Mouse (Mus musculus): ENCODE measurements around the gene Otogl.
A peak's percentile ranks its signal among the peaks of the same experiment; 100 is the strongest.

The Otogl gene

DNA sequence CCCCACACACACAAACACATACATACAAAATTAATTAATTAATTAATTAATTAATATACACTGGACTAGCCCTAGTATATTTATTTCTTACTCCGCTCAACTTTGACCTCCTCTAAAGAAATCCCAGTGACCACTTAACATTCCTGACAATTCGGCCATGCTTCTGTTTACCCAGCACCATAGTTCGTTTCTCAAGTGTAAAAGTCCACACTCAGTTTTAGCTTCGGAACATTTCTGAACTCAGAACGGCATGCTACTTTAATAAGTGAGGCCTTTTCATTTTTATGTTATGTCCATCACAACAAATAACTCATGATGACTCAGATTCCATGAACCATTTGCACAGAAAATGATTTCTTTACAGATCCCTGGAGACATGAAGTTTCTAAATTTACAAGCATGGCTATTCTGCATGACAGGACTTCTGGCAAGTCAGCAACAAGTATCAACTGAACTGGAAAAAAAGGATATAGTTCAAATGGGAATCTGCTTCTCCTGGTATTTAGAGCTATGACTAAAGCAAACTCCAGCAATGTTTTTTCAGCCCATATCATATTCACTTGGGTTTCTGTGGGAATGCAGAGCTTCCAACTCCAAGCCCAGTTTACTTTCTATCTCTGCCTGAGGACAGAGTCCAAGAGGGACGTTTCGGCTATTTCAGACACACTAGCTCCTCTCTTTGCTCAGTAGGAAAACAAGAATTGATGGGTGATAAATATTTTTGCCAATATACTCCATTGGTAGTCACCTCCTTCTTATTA, 6.5 kb downstream of the Otogl start:
- DNase-seq (ENCODE audit: low spot score in 2 of 2), result no peak

DNA sequence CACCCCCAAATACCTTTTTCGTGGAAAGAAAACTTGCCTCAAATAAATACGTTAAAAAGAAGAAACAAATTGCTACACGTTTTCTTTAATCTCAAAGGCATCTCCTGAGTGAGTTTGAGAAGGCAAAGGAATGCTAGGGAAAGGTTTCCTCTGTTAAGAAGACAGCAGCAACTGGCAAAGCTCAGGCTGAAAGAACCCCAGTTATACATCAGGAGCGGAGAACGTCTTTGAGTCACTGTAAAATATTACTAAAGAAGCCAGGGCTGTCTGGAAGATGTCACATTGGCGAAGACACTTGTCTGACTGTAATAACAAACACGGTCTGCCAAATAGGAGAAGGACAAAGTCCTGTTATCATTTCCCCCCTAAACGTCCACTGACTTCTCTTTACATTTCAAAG, 10.0 kb downstream of the Otogl start:
- DNase-seq (ENCODE audit: low spot score in 2 of 2), result no peak

DNA sequence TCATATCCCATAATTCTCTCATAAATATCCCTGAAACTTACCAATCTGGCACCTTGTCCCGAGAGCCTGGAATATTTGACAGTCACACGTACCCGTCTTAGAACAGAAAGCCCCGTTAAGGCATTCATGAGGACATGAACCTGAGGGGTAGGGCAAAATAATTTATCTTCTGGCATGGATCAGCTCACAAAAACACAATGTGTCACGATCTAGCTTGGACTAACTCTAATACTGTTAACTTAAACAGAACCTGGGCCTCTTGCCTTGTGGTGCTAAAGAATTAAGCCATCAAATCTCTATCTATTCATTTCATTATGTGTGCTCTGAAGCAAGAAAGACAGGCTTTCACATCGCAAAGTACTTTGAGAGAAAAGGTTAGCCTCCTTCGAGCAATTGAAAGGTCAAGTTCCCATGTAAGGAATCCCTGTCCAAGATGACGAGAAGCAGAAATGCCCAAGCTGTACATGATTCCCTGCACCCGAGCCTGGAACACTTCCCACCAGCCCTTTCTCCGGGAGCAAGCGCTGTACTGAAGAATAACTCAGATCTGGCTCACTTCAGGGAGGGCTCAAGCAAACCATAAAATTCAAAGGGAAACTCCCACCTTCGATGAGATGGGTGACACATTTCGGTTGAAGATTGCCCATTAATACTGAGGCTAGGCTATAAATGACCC, 10.6 kb downstream of the Otogl start:
- DNase-seq (ENCODE audit: low spot score in 2 of 2), result no peak

DNA sequence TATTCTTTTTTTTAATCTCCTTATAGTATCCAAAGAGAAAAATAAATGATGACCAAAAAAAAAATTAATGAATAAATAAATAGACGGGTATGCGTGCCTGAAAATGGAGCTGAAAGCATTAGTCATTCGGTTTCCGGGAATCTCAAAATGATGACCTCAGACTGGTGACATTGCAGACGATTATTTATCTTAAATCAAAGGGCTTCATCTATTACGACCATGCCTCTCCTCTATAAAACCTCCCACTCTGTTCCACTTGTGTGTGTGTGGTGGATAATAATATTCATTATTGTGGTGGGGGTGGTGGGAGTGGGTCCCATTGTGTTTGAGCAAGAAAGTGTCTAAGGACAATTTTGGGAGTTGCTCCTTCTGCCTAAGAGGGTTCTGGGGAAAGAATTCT, 12.0 kb downstream of the Otogl start:
- no peak for DNase-seq (ENCODE audit: low spot score in 2 of 2)

DNA sequence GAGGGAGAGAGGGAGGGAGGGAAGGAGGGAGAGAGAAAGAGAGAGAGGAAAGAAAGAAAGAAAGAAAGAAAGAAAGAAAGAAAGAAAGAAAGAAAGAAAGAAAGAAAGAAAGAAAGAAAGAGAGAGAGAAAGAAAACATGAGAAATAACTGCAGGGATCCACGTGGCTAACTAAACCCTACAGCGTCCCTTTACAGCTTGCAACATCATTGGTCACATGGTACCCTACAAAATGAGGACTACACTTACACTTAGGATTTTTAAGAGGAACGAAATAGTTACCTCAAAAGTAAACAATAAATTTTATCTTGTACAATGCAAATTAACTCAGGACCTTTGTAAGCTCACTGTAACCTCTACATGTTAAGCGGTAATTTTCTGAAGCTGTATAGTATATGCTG, 15.8 kb downstream of the Otogl start:
- no peak for DNase-seq (ENCODE audit: low spot score in 2 of 2)

DNA sequence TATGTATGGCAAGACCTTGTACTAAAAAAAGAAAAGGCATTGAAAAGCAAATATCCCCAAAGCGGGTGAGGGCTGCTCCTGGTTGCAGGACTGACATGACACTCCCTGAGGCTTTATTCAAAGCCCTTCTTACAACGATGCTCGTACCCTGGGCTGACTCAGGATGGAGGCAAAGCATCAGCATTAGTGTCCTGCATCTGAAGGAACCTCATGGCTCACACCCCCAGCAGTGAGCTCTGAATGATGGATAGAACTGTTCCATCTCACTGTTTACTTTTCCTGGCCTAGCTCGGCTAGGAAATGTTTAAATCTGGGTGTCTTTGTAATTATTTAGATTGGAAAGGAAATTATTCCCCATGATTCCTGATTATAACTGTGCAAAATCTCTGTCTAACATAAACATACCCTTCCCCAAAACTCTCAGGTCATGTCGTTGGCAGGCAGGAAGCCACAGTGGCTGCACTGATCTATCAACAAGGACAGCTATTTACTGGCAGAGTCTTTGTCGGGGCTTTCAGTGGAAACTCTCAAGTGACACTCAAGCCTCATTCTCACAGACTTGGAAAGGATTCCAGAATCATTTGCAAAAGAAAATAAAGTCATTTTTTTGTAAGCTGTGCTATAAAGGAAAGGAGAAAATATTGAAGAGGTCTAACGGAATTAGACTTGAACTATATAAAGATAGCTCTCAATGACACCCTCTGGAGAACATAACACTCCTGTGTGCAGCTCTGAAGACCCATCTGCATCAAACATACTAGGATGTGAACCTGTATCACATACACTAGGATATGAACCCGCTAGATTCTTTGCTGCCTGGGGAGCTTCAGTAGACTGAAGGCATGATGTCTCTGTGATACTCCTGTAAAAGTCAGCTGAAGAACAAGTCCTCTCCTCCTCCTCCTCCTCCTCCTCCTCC, 17.0 kb downstream of the Otogl start:
- no peak for DNase-seq (ENCODE audit: low spot score in 2 of 2)

DNA sequence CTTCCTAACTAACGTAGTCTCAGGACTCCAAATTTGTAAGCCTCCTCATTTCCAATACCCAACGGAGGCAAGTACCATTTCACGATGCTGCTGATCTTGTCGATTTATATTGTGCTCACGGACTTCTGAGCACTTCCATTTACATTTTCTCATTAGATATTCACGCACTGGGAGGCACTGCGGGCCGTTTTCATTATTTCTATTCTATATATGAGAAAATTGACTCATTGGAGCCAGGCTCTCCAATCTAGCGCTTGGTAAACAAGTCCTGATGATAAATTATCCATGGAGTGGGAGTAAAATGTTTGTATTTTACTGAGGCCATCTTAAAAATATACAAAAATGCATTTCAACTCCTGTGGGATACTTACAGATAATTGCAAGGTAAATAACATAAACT, 21.5 kb downstream of the Otogl start:
- DNase-seq (ENCODE audit: low spot score in 2 of 2), result no peak

DNA sequence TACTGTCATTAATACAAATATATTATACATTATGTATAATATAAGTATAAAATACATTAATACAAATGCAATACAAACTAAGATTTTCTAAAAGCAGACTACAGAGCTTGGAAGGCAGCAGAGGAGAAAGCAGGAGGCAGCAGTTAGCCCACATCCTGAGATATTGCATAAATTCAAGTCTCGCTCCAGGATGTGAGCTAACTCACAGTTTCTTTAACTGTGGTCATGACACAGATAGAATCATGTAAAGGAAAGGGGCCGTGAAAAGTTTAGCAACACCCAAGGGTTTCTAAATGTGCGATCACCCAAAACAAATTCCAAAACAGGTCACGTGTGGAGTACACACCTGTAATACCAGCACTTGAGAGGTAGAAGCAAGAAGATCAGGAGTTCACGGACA, 39.4 kb downstream of the Otogl start:
- peak; percentile 22 to 31 for DNase-seq (ENCODE audit: low spot score in 2 of 2)

DNA sequence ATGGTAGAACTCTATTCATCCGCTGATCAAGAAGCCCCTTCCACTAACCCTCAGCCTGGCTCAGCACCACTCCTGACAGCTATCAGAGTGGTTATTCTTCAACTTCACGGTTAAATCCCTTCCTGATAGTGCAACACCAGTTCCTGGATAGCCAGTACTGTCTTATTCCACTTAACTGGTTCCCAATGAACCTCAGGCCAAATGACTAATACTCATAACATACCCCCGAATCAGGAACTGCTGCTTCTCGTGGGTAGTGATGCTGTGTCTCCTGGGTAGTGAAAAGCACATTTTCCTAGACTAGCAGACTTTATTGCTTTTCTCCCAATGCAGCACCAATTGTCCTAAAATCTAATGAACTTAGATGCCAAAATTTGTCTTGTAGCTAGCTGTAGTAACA, 39.8 kb downstream of the Otogl start:
- DNase-seq (ENCODE audit: low spot score in 2 of 2), result no peak

DNA sequence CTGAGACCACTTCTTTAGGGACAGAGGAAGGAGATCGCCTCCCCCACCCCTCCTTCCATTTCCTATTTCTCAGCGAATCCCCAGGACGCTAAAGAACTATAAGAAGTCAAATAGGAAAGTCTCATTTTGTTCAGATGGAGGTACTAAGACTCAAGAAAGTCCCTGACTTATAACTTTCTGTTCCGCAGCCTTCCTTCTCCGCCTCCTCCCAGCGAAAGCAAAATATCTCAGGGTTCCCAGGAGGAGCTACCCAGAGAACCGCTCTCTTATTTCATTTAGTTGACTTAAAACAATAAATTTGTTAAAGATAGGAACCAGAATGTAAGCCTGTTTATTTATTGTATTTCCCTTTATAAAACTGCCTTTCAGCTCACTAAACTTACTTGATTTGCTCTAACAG, 41.4 kb downstream of the Otogl start:
- no peak for DNase-seq (ENCODE audit: low spot score in 2 of 2)

DNA sequence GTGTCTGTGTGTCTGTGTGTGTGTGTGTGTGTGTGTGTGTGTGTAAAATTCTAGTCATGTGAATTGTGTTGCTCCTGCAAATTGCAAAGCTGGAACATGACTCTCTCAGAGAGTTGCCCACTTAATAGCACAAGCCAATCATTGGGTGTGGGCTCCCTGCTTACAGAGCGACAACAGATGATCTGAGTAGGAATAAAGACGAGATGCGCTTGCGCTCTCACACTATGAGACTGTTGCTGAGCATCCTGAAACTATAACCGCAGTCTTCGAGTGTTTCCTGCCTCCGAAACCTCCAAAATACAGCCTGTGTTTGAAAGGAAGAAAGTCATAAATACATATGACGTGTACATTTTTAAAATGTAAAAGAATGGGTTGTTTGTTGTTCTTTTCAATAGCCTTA, 43.0 kb downstream of the Otogl start:
- peak; percentile 12 to 14 for DNase-seq (ENCODE audit: low spot score in 2 of 2)

DNA sequence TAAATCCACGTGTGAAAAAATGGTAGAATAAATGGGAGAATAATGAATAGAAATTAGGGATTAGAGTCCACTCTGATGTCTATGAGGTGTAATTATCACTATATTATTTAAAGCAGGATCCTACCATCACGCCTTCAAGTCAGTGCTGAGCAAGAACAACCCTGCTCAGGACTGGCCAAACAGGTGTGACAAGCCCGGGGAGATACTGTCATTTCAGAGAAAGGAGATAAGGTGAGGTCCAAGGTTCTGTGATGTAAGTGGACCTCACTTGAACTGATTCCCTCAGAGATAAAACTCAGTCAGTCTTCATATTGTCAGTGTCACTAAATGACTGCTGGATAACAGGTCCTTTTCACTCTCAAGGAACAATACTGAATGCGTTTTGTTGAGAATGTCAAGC, 44.5 kb downstream of the Otogl start:
- no peak for DNase-seq (ENCODE audit: low spot score in 2 of 2)

DNA sequence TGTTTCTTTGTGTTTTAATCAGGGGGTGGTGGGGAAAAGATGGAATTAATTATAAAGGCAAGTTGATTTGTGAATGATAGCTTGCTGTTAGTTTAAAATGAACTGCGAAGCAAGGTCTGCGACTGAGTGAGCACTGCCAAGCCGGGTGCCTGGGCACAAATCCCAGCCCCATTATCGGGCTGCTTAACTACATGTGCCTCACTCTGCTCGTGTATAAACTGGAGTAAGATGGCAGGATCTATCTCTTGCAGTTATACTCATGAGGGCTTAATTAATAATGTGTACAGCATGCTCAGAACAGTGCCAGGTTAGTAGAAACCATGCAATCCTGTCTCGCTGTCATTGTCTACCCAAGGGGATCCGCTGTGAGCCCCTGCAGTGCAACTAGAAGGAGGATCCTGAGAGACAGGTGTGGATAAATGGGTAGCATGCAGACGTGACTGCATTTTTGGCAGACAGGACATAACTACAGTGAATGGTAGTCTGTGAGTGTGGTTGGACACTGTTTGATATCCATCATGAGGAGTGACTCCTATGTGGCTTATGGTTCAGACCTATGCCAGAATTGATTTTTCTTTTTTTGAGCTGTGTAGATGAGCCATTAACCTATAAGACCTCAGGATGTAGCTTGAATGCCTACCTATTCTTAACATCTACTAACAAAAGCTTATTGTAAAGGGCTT, 51.6 kb downstream of the Otogl start:
- DNase-seq (ENCODE audit: low spot score in 2 of 2), result no peak

DNA sequence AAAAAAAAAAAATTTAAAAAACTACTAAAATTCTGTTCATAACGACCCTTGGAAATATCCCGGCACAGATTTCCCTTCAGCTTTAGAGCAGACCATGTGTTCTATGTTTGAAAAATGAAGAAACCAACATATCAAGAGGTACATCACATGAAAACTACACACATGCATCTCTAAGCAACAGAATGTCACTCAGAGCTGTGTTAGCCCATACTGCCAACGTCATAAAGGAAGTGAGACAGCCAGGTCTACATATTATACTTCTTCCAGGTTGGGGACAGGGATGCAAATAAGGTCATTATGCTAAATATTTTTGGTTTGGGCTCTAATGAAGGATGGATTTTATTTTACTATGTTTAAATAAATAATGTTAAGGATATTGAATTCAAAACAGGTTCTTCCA, 52.7 kb downstream of the Otogl start:
- no peak for DNase-seq (ENCODE audit: low spot score in 2 of 2)

DNA sequence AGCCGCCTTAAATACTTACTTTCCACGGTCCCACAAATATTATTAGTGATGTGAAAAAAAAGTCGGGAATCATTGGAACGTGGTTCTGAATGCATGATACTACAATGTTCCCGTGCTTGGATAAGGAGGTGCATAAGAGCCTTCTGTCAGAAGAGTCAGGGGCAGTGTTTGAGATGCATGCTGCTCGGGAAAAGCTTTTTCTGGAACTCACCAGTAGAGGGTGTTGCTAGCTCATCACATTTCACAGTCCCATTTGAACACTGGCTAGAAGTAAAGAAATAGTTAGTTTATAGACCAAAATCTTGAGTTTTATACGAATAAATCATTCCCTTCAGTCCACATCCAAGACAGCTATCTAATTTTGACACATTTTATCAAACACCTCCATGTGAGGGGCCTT, 53.2 kb downstream of the Otogl start:
- DNase-seq (ENCODE audit: low spot score in 2 of 2), result peak in 1 of 2 experiments; percentile 30

DNA sequence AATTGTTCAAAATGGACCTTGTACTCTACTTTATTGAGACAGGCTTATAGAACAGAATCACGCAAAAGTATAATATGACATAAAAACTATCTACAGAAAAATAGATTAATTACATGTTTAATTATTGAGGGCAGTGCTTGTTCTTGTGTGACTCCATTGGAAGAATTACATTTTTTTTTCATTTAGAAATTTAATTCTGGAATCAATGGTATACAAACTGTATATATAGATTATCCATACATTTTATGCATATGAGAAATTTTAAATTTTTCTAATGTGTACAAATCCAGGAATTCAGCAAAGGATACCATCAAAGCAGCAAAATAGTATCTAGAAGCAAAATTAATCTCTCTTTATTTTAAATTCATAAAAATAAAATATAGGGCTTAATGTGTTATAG, 67.0 kb downstream of the Otogl start:
- DNase-seq (ENCODE audit: low spot score in 2 of 2), result no peak

DNA sequence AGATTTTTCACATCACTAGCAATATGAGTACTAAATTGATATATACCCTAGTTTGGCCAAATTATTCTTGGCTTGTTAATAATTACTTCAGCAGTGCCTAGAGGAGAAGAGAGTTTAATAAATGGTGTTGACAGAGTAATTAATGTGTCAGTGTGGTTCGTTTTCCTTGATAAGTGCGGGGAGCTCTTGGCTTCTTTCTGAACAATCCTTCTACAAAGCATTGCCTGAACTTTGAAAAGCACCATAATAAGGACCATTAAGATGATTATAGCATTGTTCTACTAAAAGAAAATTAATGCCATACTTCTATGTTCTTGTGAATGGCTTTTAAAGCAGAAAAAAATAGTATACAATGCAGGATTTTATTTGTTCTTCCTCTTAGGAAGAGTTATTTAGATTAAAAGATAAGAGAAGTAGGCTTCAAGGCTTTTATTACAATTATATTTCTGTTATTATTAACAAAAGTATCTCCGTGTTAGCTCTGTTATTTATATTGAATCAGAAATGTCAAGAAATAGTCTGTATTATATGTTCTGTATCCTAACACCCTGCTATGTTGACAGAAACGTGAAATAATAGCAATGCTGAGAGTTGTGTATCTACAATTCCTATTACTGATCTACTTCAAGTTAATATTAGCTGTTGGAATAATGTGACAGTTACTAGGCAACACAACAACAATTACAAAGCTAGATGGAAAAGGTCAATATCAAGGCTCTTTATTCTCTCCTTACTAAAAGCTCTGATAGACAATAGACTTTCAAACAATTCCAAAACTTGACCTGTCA, 77.3 kb downstream of the Otogl start:
- no peak for DNase-seq (ENCODE audit: low spot score in 2 of 2)

DNA sequence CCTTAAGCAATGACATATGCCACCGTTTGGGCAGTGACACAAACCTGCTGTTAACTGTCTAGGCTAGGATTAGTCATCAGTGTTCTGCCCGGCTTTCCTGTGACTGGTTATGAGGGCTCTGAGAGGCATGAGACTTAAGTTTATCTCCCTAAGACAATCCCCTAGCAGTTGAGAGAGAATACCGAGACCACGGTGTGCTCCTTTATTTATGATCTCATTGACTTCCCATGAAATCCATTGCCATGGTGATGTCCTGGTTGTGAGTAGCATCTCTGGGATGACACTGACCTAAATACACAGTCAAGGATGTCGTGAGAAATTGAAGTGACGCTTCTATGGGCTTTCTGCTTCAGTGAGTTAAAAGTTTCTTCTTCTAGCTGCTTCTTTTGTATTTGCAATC, 82.8 kb downstream of the Otogl start:
- no peak for DNase-seq (ENCODE audit: low spot score in 2 of 2)

DNA sequence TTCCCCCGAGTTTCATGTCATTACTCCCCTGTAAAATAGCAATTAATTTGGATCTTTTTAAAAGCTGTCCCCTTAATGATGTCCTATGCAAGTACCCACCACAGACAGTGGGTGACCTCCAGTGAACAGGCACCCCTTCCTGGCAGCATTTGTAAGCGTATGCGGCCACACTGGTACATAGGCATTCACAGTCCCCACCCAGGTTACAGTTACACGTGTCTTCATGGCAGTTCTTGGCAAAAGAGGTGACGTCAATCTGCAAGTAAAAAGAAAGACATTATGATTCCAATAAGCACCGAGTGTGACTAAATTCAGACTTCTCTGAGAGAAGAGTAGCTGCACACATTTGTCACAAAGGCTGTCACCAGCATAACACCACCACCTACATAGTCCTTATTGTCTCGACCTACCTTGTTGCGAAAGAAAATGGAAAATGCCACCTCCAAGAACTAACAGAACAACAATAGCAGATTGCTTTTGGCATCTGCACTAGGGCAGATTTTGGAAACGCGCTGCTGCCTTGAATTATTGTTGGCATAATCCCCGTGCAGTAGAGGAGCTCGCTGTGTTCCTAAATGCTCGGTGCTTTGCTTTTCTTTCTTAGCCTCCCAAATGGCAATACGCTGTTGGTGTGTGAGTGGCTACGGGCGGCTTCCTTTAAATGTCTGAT, 98.0 kb downstream of the Otogl start:
- DNase-seq (ENCODE audit: low spot score in 2 of 2), result no peak

DNA sequence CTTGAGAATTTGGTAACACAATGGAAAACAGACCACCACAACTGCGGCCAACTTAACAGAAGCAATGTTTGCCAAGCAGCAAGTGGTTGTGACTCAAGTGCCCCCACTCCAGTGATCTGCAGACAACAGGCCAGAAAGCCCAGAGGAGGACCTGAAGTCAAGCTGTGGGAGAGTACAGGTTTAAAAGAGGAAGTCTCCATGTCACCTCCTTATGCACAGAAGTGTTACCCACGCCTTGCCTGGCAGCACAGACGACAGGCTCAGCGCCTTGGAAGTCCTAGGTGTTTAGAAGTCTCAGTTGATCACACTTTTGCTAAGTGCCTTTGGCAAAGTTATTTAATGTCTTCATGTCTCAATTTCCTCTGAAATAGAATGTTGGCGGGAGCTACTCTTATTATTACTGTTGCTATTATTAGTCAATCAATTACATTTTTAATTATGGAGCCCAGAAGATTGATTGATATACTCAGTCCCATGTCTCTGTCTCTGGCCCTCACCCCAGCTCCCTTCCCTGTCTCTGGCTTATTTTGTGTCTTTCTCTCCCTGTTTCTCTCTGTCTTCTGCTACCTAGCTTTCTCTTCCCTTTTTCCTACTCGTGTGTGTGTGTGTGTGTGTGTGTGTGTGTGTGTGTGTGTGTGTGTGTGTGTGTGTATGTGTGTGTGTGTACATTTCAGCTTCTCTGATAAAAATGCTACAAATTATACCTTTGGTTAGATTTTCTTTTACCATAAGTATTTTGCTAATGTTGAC, 101.1 kb downstream of the Otogl start:
- no peak for DNase-seq (ENCODE audit: low spot score in 2 of 2)

Data from thymus, postnatal 10 days (tissue).